11 mouse cellular contexts compared by ENCODE assay signal in genomic region chr11:97677842-97678241, GRCm38 (mm10). TPM values are rescaled to one million over a fixed set of nuclear protein-coding genes. Genes with fewer than 3 reads are reported as not detected.
DNase-seq lines count a peak whose midpoint lies in the region; ATAC-seq and TF ChIP-seq lines count a peak whose summit lies in the region.
"Had no signal": no experiment of that assay in that cellular context is flagged by ENCODE, and none has a peak within 500 bp of the region (broad histone marks: within the 10 kb centered on the region; RNA-seq: fewer than 3 reads in every experiment).

No protein-coding gene starts in this region.

- peaks cover 40% of the 10 kb centered on the region for H3K4me1 ChIP-seq in hindbrain, embryonic 10.5 days (replicated peaks)
- H3K4me1 ChIP-seq in hindbrain, embryonic 11.5 days (replicated peaks; ENCODE audit: control insufficient read depth, insufficient read depth, low read length), result no peaks in the 10 kb centered on the region
- no peaks in the 10 kb centered on the region for H3K4me1 ChIP-seq in CH12.LX (ENCODE audit: control insufficient read depth in 1 of 2, insufficient read depth in 2 of 2)
- 0 out of 2 replicates have a peak, but pooled peaks cover 3% of the 10 kb centered on the region for H3K4me1 ChIP-seq in lung, embryonic 14.5 days (ENCODE audit: insufficient read depth)

- H3K27me3 ChIP-seq in hindbrain, embryonic 10.5 days (ENCODE audit: insufficient read depth, poor library complexity, severe bottlenecking), result no peaks in the 10 kb centered on the region; the same call in 1 of the 2 replicates
- no peaks in the 10 kb centered on the region for H3K27me3 ChIP-seq in hindbrain, embryonic 11.5 days (ENCODE audit: control insufficient read depth, insufficient read depth, low read length)
- H3K27me3 ChIP-seq in CH12.LX (replicated peaks), result no peaks in the 10 kb centered on the region
- no peaks in the 10 kb centered on the region for H3K27me3 ChIP-seq in lung, embryonic 14.5 days (ENCODE audit: insufficient read depth, low read length)

- H3K9ac ChIP-seq in hindbrain, embryonic 11.5 days (ENCODE audit: low read depth, low read length), result no peak overlapping the region
- H3K9ac ChIP-seq in CH12.LX (ENCODE audit: insufficient read depth, low read depth), result no peak overlapping the region
- H3K9ac ChIP-seq in lung, embryonic 14.5 days, result no peak overlapping the region; the same call in 1 of the 2 replicates

- ATAC-seq in hindbrain, embryonic 11.5 days (ENCODE audit: low FRiP score), result no peak
- no peak for ATAC-seq in lung, embryonic 14.5 days (ENCODE audit: insufficient read depth)

- 56% methylated on average over 8 of the region's 8 CpGs for WGBS in hindbrain, embryonic 10.5 days
- 53% methylated on average over 8 of the region's 8 CpGs for WGBS in hindbrain, embryonic 11.5 days
- 55% methylated on average over 8 of the region's 8 CpGs for WGBS in lung, embryonic 14.5 days

- DNase-seq in hindbrain, embryonic 10.5 days (ENCODE audit: low spot score), result no peak
- DNase-seq in hindbrain, embryonic 11.5 days (ENCODE audit: low spot score), result no peak
- DNase-seq in CH12.LX (ENCODE audit: extremely low read depth) (no peak), R1 (ENCODE audit: low read depth, low spot score) (peak; percentile 87), adipocyte (ENCODE audit: low spot score) (no peak)
- no peak for DNase-seq in lung, embryonic 14.5 days
- DNase-seq in left cerebral cortex, adult 2 months (ENCODE audit: extremely low spot score in 1 of 2, low spot score in 2 of 2), result no peak
- DNase-seq: gastrocnemius, postnatal 36 days; kidney, postnatal 36 days; left cerebral cortex, postnatal 4 days; thymus, postnatal 14 days had no signal

- TF ChIP-seq POLR2A in CH12.LX (IDR thresholded peaks at IDR 0.05; ENCODE audit: low read depth, low read length), result no peak; the same call in 1 of the 2 replicates

- no peaks in the 10 kb centered on the region for H3K79me2 ChIP-seq in CH12.LX (replicated peaks; ENCODE audit: control insufficient read depth, extremely low read depth, insufficient read depth, poor library complexity, severe bottlenecking)

- no peaks in the 10 kb centered on the region for H3K9me3 ChIP-seq in hindbrain, embryonic 10.5 days
- no peaks in the 10 kb centered on the region for H3K9me3 ChIP-seq in hindbrain, embryonic 11.5 days (ENCODE audit: control insufficient read depth, low read length)
- H3K9me3 ChIP-seq in CH12.LX (replicated peaks; ENCODE audit: low read length), result no peaks in the 10 kb centered on the region
- H3K9me3 ChIP-seq in lung, embryonic 14.5 days (ENCODE audit: low read depth, low read length), result no peaks in the 10 kb centered on the region

- H3K36me3 ChIP-seq in hindbrain, embryonic 10.5 days, result peaks cover 98% of the 10 kb centered on the region
- peaks cover 10% of the 10 kb centered on the region for H3K36me3 ChIP-seq in hindbrain, embryonic 11.5 days (ENCODE audit: control insufficient read depth, insufficient read depth, low read length)
- peaks cover 89 to 99% of the 10 kb centered on the region in 2 experiments for H3K36me3 ChIP-seq in CH12.LX (replicated peaks in 1 of 2; ENCODE audit: control insufficient read depth in 1 of 2, insufficient read depth in 1 of 2, low read length in 1 of 2)
- H3K36me3 ChIP-seq in lung, embryonic 14.5 days (ENCODE audit: insufficient read depth), result peaks cover 95% of the 10 kb centered on the region

- no peak for TF ChIP-seq EP300 in CH12.LX (IDR thresholded peaks at IDR 0.05; ENCODE audit: low read length)

- in situ Hi-C loops in CH12.LX (cut with MboI; ENCODE audit: low pct_ligation_motif_present, low pct_unique_long_range_greater_than_20kb, low sequenced_read_pairs), result no loop called here

- H3K4me2 ChIP-seq in hindbrain, embryonic 11.5 days (replicated peaks; ENCODE audit: low read depth, low read length), result no peak overlapping the region
- no peak overlapping the region for H3K4me2 ChIP-seq in CH12.LX (ENCODE audit: insufficient read depth, low read depth, poor library complexity, severe bottlenecking)
- no peak overlapping the region for H3K4me2 ChIP-seq in lung, embryonic 14.5 days

- peak overlapping the region; percentile 73 for H3K27ac ChIP-seq in hindbrain, embryonic 10.5 days
- H3K27ac ChIP-seq in hindbrain, embryonic 11.5 days (ENCODE audit: low read depth, low read length), result no peak overlapping the region
- no peak overlapping the region for H3K27ac ChIP-seq in CH12.LX (ENCODE audit: insufficient read depth, low read depth)
- no peak overlapping the region for H3K27ac ChIP-seq in lung, embryonic 14.5 days (ENCODE audit: low read depth)
- no peak overlapping the region for H3K27ac ChIP-seq in left cerebral cortex, adult 2 months

- intact Hi-C loops in left cerebral cortex, adult 2 months (cut with DNase I), result no loop called here

- H3K4me3 ChIP-seq in hindbrain, embryonic 10.5 days, result no peak overlapping the region
- no peak overlapping the region for H3K4me3 ChIP-seq in hindbrain, embryonic 11.5 days (ENCODE audit: low read depth, low read length)
- no peak overlapping the region for H3K4me3 ChIP-seq in CH12.LX (replicated peaks in 1 of 3; ENCODE audit: low read depth in 2 of 3, low read length in 2 of 3, poor library complexity in 1 of 3)
- no peak overlapping the region for H3K4me3 ChIP-seq in lung, embryonic 14.5 days (ENCODE audit: low read depth, low read length)
- no peak overlapping the region for H3K4me3 ChIP-seq in left cerebral cortex, adult 2 months

- TF ChIP-seq RAD21 in CH12.LX (IDR thresholded peaks at IDR 0.05; ENCODE audit: low read depth, low read length), result peak; percentile 11

- TF ChIP-seq CTCF in CH12.LX (conservative IDR thresholded peaks at IDR 0.05 in 1 of 2, IDR thresholded peaks at IDR 0.05 in 1 of 2; ENCODE audit: low read depth in 2 of 2, low read length in 2 of 2), result peak in 1 of 2 experiments; percentile 43; a peak in 2 of 4 replicates
- TF ChIP-seq CTCF in lung, embryonic 14.5 days (IDR thresholded peaks at IDR 0.05; ENCODE audit: low read depth), result peak; percentile 41
- TF ChIP-seq CTCF in left cerebral cortex, adult 2 months (IDR thresholded peaks at IDR 0.05), result no peak; the same call in 1 of the 2 replicates

- dilution Hi-C loops in CH12.LX (cut with MboI; ENCODE audit: extremely low pct_ligation_motif_present, extremely low pct_unique_long_range_greater_than_20kb, low sequenced_read_pairs), result no loop called here

TF ChIP-seq in CH12.LX, 34 proteins besides CTCF, POLR2A, EP300 and RAD21:
- no peak for TF ChIP-seq BHLHE40 (IDR thresholded peaks at IDR 0.05; ENCODE audit: low read depth, low read length)
- TF ChIP-seq TBP (conservative IDR thresholded peaks at IDR 0.05; ENCODE audit: low read depth, low read length), result no peak
- TF ChIP-seq JUND (conservative IDR thresholded peaks at IDR 0.05; ENCODE audit: low read depth, low read length), result no peak
- TF ChIP-seq SMC3 (IDR thresholded peaks at IDR 0.05; ENCODE audit: low read depth, low read length), result peak; percentile 38
- TF ChIP-seq USF1 (IDR thresholded peaks at IDR 0.05; ENCODE audit: low read depth, low read length), result no peak

RNA-seq across cellular contexts. Expression of gene Cisd3, which starts 7.8 kb away (rescaled TPM):
- polyA plus RNA-seq in hindbrain, embryonic 10.5 days (2016; fragmentation: Nextera tagmentation; extraction: Ambion mirVana), result 18.3 and 24.0 TPM in 2 replicates
- polyA plus RNA-seq in hindbrain, embryonic 11.5 days (2014; fragmentation: Nextera tagmentation; extraction: Ambion mirVana), result 11.8 and 14.8 TPM in 2 replicates
- total RNA-seq in CH12.LX (2012; rRNA removed) (141 and 157 TPM in 2 replicates), CH12.LX (2014; rRNA removed) (63.8 and 66.1 TPM in 2 replicates)
- 169 and 221 TPM in 2 replicates for polyA plus RNA-seq in CH12.LX (2012; ENCODE audit: insufficient read length, low read depth)
- 27.1 and 35.3 TPM in 2 replicates for polyA plus RNA-seq in lung, embryonic 14.5 days (2014; fragmentation: Nextera tagmentation; extraction: Ambion mirVana)
- 10 to 100 TPM; 47.7 to 57.6 TPM for total RNA-seq in left cerebral cortex, adult 2 months (2021)

RNA-seq across cellular contexts. Expression of gene Mllt6, which starts 14.6 kb away (rescaled TPM):
- 2.1 and 2.2 TPM in 2 replicates for polyA plus RNA-seq in hindbrain, embryonic 10.5 days (2016; fragmentation: Nextera tagmentation; extraction: Ambion mirVana)
- polyA plus RNA-seq in hindbrain, embryonic 11.5 days (2014; fragmentation: Nextera tagmentation; extraction: Ambion mirVana), result 4.1 and 4.2 TPM in 2 replicates
- total RNA-seq in CH12.LX (2012; rRNA removed) (50.7 and 55.6 TPM in 2 replicates), CH12.LX (2014; rRNA removed) (24.3 and 25.3 TPM in 2 replicates)
- polyA plus RNA-seq in CH12.LX (2012; ENCODE audit: insufficient read length, low read depth), result 38.3 and 43.0 TPM in 2 replicates
- 5.2 TPM in 2 replicates for polyA plus RNA-seq in lung, embryonic 14.5 days (2014; fragmentation: Nextera tagmentation; extraction: Ambion mirVana)
- 100 to 1,000 TPM; 143 to 147 TPM for total RNA-seq in left cerebral cortex, adult 2 months (2021)

RNA-seq across cellular contexts. Expression of gene Pcgf2, which starts 22.5 kb away (rescaled TPM):
- 15.6 and 17.0 TPM in 2 replicates for polyA plus RNA-seq in hindbrain, embryonic 10.5 days (2016; fragmentation: Nextera tagmentation; extraction: Ambion mirVana)
- polyA plus RNA-seq in hindbrain, embryonic 11.5 days (2014; fragmentation: Nextera tagmentation; extraction: Ambion mirVana), result 16.9 and 18.6 TPM in 2 replicates
- total RNA-seq in CH12.LX (2012; rRNA removed) (5.6 and 7.9 TPM in 2 replicates), CH12.LX (2014; rRNA removed) (0.81 and 0.99 TPM in 2 replicates)
- polyA plus RNA-seq in CH12.LX (2012; ENCODE audit: insufficient read length, low read depth), result 16.3 and 19.5 TPM in 2 replicates
- 16.0 and 19.7 TPM in 2 replicates for polyA plus RNA-seq in lung, embryonic 14.5 days (2014; fragmentation: Nextera tagmentation; extraction: Ambion mirVana)
- 10 to 100 TPM; 36.2 to 39.6 TPM for total RNA-seq in left cerebral cortex, adult 2 months (2021)

RNA-seq across cellular contexts. Expression of gene Psmb3, which starts 25.4 kb away (rescaled TPM):
- 642 and 643 TPM in 2 replicates for polyA plus RNA-seq in hindbrain, embryonic 10.5 days (2016; fragmentation: Nextera tagmentation; extraction: Ambion mirVana)
- polyA plus RNA-seq in hindbrain, embryonic 11.5 days (2014; fragmentation: Nextera tagmentation; extraction: Ambion mirVana), result 468 and 507 TPM in 2 replicates
- total RNA-seq in CH12.LX (2012; rRNA removed) (863 and 969 TPM in 2 replicates), CH12.LX (2014; rRNA removed) (1,070 and 1,251 TPM in 2 replicates)
- 560 and 594 TPM in 2 replicates for polyA plus RNA-seq in CH12.LX (2012; ENCODE audit: insufficient read length, low read depth)
- 496 and 514 TPM in 2 replicates for polyA plus RNA-seq in lung, embryonic 14.5 days (2014; fragmentation: Nextera tagmentation; extraction: Ambion mirVana)
- total RNA-seq in left cerebral cortex, adult 2 months (2021), result 100 to 1,000 TPM; 113 to 123 TPM

RNA-seq across cellular contexts. Expression of gene Epop, which starts 48.3 kb away (rescaled TPM):
- polyA plus RNA-seq in hindbrain, embryonic 10.5 days (2016; fragmentation: Nextera tagmentation; extraction: Ambion mirVana), result 13.4 and 14.3 TPM in 2 replicates
- polyA plus RNA-seq in hindbrain, embryonic 11.5 days (2014; fragmentation: Nextera tagmentation; extraction: Ambion mirVana), result 5.7 and 9.1 TPM in 2 replicates
- total RNA-seq in CH12.LX (2012; rRNA removed), result 4.2 and 5.0 TPM in 2 replicates
- 1.7 and 2.1 TPM in 2 replicates for total RNA-seq in CH12.LX (2014; rRNA removed)
- 8.3 and 8.4 TPM in 2 replicates for polyA plus RNA-seq in CH12.LX (2012; ENCODE audit: insufficient read length, low read depth)
- 6.1 and 7.4 TPM in 2 replicates for polyA plus RNA-seq in lung, embryonic 14.5 days (2014; fragmentation: Nextera tagmentation; extraction: Ambion mirVana)
- 100 to 1,000 TPM in 1 of 2 experiments, 10 to 100 TPM in 1; 99.9 to 107 TPM for total RNA-seq in left cerebral cortex, adult 2 months (2021)
